Mouse (Mus musculus) lung, embryonic 16.5 days (tissue): ENCODE results near the gene Proser2. TPM values are rescaled to one million over a fixed set of nuclear protein-coding genes. Genes with fewer than 3 reads are reported as not detected.
A peak's percentile ranks its signal among the peaks of the same experiment; 100 is the strongest.

Experiments used
- ATAC-seq: fragments of 200-750 bp; cut with Nextera tagmentation; 2 replicates; pipeline ENCODE4 v1.8.0; 2017; ENCODE audit warnings: low read depth, mild to moderate bottlenecking, moderate library complexity
- H3K27ac ChIP-seq: fragments of 300-500 bp; sonication (generic); 2 replicates; pipeline ENCODE4 v1.5.1; 2014; ENCODE audit warnings: mild to moderate bottlenecking, control low read depth, low read length
- H3K27me3 ChIP-seq: fragments of 300-500 bp; sonication (generic); 2 replicates; pipeline ENCODE4 v1.6.1; 2014; ENCODE audit warnings: low read depth, low read length, mixed read lengths; ENCODE audit not compliant: control insufficient read depth, insufficient read depth
- H3K36me3 ChIP-seq: fragments of 300-500 bp; sonication (generic); 2 replicates; pipeline ENCODE4 v1.6.1; 2014; ENCODE audit warnings: low read length; ENCODE audit not compliant: control insufficient read depth, insufficient read depth
- H3K4me1 ChIP-seq: fragments of 300-500 bp; sonication (generic); replicated peaks from 2 replicates; pipeline ENCODE4 v1.6.1; 2014; ENCODE audit warnings: low read length, mixed read lengths; ENCODE audit not compliant: control insufficient read depth, insufficient read depth
- H3K4me2 ChIP-seq: fragments of 300-500 bp; sonication (generic); 2 replicates; pipeline ENCODE4 v1.6.1; 2014; ENCODE audit warnings: low read depth, low read length, control low read depth
- H3K4me3 ChIP-seq: fragments of 300-500 bp; sonication (generic); 2 replicates; pipeline ENCODE4 v1.5.1; 2014; ENCODE audit warnings: mild to moderate bottlenecking, low read length, control low read depth
- H3K9ac ChIP-seq: fragments of 300-500 bp; sonication (generic); 2 replicates; pipeline ENCODE4 v1.6.1; 2014; ENCODE audit warnings: low read length, control low read depth
- H3K9me3 ChIP-seq: fragments of 300-500 bp; sonication (generic); 2 replicates; pipeline ENCODE4 v1.6.1; 2016; ENCODE audit warnings: low read length; ENCODE audit not compliant: control insufficient read depth
- WGBS: fragments of 180-500 bp; shearing (Covaris S2); extraction: QIAGEN DNeasy Blood & Tissue Kit; methylation state at CpG from one replicate; pipeline ENCODE4 v1.1.7; 2014; 5-methylcytosine and 5-hydroxymethylcytosine counted together
- polyA plus RNA-seq: library from polyadenylated mRNA; unstranded; fragments of >200 nt; fragmentation: Nextera tagmentation; extraction: Ambion mirVana; gene quantifications from 2 replicates; pipeline ENCODE4 v1.2.1, GENCODE M21; 2015

The Proser2 gene
- polyA plus RNA-seq, 1 experiment from 2014 or later: 8.8 TPM

DNA sequence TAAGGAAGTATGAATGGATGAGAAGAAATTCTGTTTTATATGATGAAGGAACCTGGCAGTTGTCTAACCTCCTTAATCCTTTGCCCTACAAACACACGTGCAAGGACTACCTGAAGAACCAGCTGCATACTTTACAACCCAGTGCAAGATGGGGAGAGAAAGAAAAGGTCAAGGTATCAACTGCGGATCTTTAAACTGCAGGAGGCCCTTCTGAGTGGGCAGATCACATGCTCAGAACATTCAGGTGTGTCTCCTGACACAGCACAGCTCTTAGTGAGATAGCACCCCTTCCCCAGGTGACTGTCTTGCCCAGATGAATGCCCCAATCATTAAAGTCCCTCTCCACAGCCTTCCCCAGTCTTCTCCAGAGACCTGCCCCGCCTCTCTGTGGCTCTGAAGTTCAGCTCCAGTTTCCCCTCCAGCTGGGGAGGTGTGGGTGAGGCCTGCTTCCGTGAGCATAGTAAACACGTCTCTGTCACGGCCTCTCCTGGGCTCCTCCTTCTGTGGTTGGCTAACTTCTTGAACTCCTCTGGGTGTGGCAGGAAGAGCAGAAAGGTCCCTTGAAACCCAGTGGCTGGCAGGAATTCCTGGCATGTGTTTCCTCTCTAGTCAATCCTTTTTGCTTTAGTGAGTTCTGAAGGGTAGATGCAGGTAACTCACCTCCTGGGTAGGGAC is 32.5 kb upstream of the Proser2 start:
- H3K4me3 ChIP-seq: no peak overlapping the region
- 17% methylated on average over 6 of the region's 6 CpGs for WGBS
- no peaks in the 10 kb centered on the region for H3K27me3 ChIP-seq
- no peak overlapping the region for H3K4me2 ChIP-seq
- no peak overlapping the region for H3K9ac ChIP-seq
- no peaks in the 10 kb centered on the region for H3K36me3 ChIP-seq
- H3K9me3 ChIP-seq: no peaks in the 10 kb centered on the region
- H3K4me1 ChIP-seq: peaks cover 43% of the 10 kb centered on the region
- ATAC-seq: peak; percentile 85
- H3K27ac ChIP-seq: peak overlapping the region; percentile 28

DNA sequence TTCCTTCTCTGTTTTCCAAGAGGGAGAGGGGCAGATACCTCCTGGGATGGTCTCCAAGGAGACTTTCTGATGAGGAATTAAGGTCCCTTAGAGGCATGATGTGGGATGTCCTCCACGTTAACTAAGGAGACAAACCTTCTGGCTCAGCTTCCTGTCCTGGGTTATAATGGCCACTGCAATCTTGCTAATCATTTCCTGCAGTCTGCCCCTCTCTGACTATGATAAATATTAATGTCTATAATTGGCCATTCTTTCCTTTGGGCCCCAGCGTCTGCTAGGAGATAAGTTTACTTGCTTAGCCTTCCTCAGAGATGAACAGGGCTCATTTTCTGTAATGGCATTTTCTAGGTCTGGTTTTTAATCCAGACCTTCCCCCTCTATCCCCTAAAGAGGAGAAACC is 29.7 kb upstream of the Proser2 start:
- Histone ChIP-seq H3K4me3 (no peak overlapping the region), H3K27me3 (no peaks in the 10 kb centered on the region), H3K9me3 (no peaks in the 10 kb centered on the region), H3K4me2 (no peak overlapping the region), H3K9ac (no peak overlapping the region), H3K4me1 (peaks cover 29% of the 10 kb centered on the region), H3K27ac (no peak overlapping the region), H3K36me3 (no peaks in the 10 kb centered on the region)
- ATAC-seq: no peak
- WGBS: 22% methylated on average over 2 of the region's 2 CpGs

DNA sequence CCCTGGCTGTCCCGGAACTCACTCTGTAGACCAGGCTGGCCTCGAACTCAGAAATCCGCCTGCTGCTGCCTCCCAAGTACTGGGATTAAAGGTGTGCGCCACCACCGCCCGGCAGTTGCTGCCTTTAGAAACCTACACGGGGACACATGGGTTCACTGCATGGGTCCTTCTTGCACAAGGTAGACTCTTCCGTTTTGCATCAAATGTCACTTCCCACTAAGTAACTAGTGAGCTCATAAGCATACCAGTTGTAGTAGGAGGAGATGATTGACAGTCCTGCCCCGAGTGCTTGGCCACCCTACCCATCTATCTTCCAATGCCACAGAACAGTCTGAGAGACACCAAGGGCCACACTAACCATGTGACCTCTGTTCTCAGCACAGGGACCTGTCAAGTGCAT is 29.2 kb upstream of the Proser2 start:
- no peaks in the 10 kb centered on the region for H3K27me3 ChIP-seq
- WGBS: 83% methylated on average over 9 of the region's 9 CpGs
- no peak overlapping the region for H3K27ac ChIP-seq
- no peak overlapping the region for H3K4me3 ChIP-seq
- H3K9me3 ChIP-seq: no peaks in the 10 kb centered on the region
- H3K4me2 ChIP-seq: no peak overlapping the region
- no peaks in the 10 kb centered on the region for H3K36me3 ChIP-seq
- H3K4me1 ChIP-seq: peaks cover 26% of the 10 kb centered on the region
- ATAC-seq: no peak
- H3K9ac ChIP-seq: no peak overlapping the region

DNA sequence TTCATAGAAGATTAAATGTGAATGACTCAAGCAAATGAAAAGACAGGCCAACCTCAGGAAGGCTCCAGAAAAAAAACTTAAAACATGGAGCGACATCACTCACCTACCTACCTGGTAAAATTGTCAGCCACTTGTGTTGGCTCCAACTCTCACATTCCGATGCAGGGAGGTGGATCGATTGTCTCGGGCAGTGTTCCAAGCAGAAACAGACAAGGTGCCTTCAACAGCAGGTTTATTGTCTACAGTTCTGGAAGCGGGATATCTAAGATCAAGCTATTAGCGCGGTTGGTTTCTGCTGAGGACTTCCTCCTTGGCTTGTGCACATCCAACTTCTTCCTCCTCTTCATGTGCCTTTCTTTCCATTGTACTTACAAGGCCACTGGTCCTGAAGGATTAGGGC is 27.6 kb upstream of the Proser2 start:
- no peaks in the 10 kb centered on the region for H3K27me3 ChIP-seq
- ATAC-seq: no peak
- H3K27ac ChIP-seq: no peak overlapping the region
- H3K4me1 ChIP-seq: peaks cover 13% of the 10 kb centered on the region
- no peak overlapping the region for H3K4me2 ChIP-seq
- no peaks in the 10 kb centered on the region for H3K9me3 ChIP-seq
- H3K4me3 ChIP-seq: no peak overlapping the region
- WGBS: 73% methylated on average over 7 of the region's 7 CpGs
- H3K36me3 ChIP-seq: no peaks in the 10 kb centered on the region
- no peak overlapping the region for H3K9ac ChIP-seq

DNA sequence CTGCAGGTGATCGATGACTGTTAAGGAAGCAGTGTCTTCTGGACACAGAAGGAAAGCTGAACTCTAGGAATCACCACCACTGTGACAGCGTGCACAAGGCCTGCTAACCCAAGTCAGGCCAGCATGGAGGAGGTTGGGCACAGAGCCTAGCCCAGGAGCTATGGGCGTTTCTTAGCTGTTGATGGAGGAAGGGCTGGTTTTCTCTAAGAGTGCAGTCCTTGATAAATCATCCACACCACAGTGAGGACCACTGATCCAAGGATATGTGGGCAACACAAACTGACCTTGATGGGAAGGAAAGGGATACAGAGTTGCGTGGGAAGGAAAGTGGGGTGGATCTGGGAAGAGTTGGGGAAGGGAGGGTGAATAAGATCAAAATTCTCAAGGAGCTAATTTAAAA is 27.2 kb upstream of the Proser2 start:
- Histone ChIP-seq H3K4me2 (no peak overlapping the region), H3K27me3 (no peaks in the 10 kb centered on the region), H3K4me1 (peaks cover 9% of the 10 kb centered on the region), H3K36me3 (no peaks in the 10 kb centered on the region), H3K27ac (no peak overlapping the region), H3K9me3 (no peaks in the 10 kb centered on the region), H3K9ac (no peak overlapping the region), H3K4me3 (no peak overlapping the region)
- no peak for ATAC-seq
- WGBS: 84% methylated on average over 4 of the region's 4 CpGs

DNA sequence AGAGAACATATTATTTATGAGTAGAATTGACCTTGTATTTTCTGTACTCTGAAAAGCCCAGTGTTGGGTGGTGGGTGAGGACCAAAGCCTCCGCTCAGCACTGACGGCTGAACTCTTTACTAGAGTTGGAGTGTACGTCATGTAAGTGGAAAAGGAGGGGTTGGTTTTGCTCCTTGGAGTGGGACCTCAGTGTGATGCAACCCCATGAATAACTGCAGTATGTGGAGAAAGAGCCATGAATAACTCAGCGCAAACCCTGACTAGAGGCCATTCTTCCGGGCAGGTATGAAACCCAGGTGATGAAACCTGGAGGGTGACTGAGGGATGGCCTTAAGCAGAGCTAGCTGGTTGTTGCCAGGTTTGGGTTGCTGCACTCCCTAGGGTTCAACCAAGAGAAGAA is 19.8 kb upstream of the Proser2 start:
- Histone ChIP-seq H3K4me2 (no peak overlapping the region), H3K9ac (no peak overlapping the region), H3K4me3 (no peak overlapping the region), H3K4me1 (no peaks in the 10 kb centered on the region), H3K9me3 (no peaks in the 10 kb centered on the region), H3K27ac (no peak overlapping the region), H3K27me3 (no peaks in the 10 kb centered on the region), H3K36me3 (no peaks in the 10 kb centered on the region)
- ATAC-seq: no peak
- 79% methylated on average over 5 of the region's 5 CpGs for WGBS

DNA sequence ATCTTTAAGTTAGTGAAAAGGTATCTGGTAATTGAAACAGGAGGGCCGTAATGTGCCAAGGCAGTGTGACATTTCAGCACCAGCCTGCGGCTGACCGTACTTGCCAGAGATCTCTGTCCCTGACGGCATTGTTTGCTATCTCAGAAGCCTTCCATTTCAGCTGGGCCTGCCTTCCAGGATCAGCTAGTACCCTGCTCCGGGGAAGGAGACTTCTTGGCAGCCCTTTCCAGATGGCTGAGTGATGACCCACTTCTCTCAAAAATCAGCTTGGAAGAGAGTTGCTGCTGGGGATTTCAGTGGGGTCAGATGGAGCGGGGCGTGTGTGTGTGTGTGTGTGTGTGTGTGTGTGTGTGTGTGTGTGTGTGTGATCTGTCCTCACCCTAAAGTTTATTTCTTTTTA is 16.9 kb upstream of the Proser2 start:
- Histone ChIP-seq H3K36me3 (no peaks in the 10 kb centered on the region), H3K27ac (no peak overlapping the region), H3K4me3 (no peak overlapping the region), H3K27me3 (no peaks in the 10 kb centered on the region), H3K9me3 (no peaks in the 10 kb centered on the region), H3K9ac (no peak overlapping the region), H3K4me2 (no peak overlapping the region), H3K4me1 (no peaks in the 10 kb centered on the region)
- no peak for ATAC-seq
- 58% methylated on average over 7 of the region's 7 CpGs for WGBS

DNA sequence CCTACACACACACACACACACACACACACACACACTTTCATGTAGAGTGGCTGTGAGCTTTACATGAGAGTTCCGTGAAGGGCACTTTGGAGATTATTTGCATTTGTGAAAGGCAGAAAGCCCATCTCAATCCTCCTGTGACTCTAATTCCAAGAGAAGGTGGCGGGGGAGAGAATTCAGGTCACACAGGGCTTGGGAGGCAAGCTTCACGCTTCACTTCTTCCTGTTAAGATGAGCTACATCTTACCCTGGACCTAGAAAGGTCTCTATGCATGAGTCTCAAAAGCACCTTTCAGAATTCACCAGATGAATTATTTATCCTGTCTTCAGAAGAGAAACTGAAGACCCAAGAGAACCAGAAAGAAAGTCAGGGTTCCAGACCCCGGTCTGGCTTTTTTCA is 16.2 kb upstream of the Proser2 start:
- no peaks in the 10 kb centered on the region for H3K9me3 ChIP-seq
- H3K27me3 ChIP-seq: no peaks in the 10 kb centered on the region
- WGBS: 65% methylated on average over 4 of the region's 4 CpGs
- no peaks in the 10 kb centered on the region for H3K4me1 ChIP-seq
- H3K36me3 ChIP-seq: no peaks in the 10 kb centered on the region
- H3K4me2 ChIP-seq: no peak overlapping the region
- no peak for ATAC-seq
- no peak overlapping the region for H3K4me3 ChIP-seq
- H3K9ac ChIP-seq: no peak overlapping the region
- H3K27ac ChIP-seq: no peak overlapping the region

DNA sequence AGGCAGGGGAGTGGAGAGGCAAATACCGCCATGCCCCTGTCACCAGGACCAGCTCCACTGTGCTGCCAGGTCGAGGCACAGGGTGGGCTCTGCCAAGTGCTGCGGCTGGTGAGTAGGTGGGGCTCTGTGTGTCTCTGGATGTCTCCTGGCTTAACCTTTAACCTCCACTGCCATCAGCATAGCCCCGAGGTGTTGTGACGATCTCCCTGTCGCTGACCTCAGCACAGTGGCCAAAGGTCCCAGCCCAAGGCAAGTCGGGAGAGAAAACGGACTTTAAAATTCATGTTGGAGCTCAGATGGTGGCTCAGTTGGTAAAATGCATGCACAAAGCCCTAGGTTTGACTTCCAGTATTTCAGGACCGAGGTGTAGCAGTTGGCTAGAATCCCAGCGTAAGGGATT is 15.6 kb upstream of the Proser2 start:
- no peaks in the 10 kb centered on the region for H3K27me3 ChIP-seq
- H3K36me3 ChIP-seq: no peaks in the 10 kb centered on the region
- no peak overlapping the region for H3K27ac ChIP-seq
- no peak overlapping the region for H3K4me2 ChIP-seq
- no peak overlapping the region for H3K4me3 ChIP-seq
- no peak for ATAC-seq
- no peaks in the 10 kb centered on the region for H3K9me3 ChIP-seq
- no peaks in the 10 kb centered on the region for H3K4me1 ChIP-seq
- H3K9ac ChIP-seq: no peak overlapping the region
- 64% methylated on average over 10 of the region's 10 CpGs for WGBS
